Mouse (Mus musculus) fat pad, adult 2 months (tissue): ENCODE measurements around the gene Txndc12.

Experiments used
- DNase-seq: peaks from one replicate; pipeline ENCODE4 v3.0.0-alpha.2; 2011; ENCODE audit warnings: low read depth, low spot score; ENCODE audit errors: extremely low read depth

Txndc12 gene

GRCm38 (mm10) chr4:108845824-108846569, 11.6 kb downstream of the Txndc12 start:
- DNase-seq: no peak

GRCm38 (mm10) chr4:108847715-108848504, 13.5 kb downstream of the Txndc12 start, which contains the start of gene Kti12:
TSS of gene Kti12 (plus strand) at chr4:108847785.
- no peak for DNase-seq

GRCm38 (mm10) chr4:108848505-108848848, 14.1 kb downstream of the Txndc12 start, which contains the start of gene A730015C16Rik:
TSS of gene A730015C16Rik (minus strand) at chr4:108848619.
- no peak for DNase-seq

GRCm38 (mm10) chr4:108866806-108867205, 32.4 kb downstream of the Txndc12 start:
- DNase-seq: no peak

GRCm38 (mm10) chr4:108869730-108870374, 35.5 kb downstream of the Txndc12 start:
- no peak for DNase-seq

- no peak for DNase-seq
Measured at GRCm38 (mm10) chr4:108873746-108874145, 39.3 kb downstream of the Txndc12 start.

GRCm38 (mm10) chr4:108877901-108878300, 43.5 kb downstream of the Txndc12 start:
- DNase-seq: no peak

- no peak for DNase-seq
Measured at GRCm38 (mm10) chr4:108878963-108879822, 44.8 kb downstream of the Txndc12 start, which contains the start of gene Rab3b. TSS of gene Rab3b (plus strand) at chr4:108879063.

- no peak for DNase-seq
Measured at GRCm38 (mm10) chr4:108883815-108884214, 49.4 kb downstream of the Txndc12 start.

- no peak for DNase-seq
Measured at GRCm38 (mm10) chr4:108887456-108887855, 53.1 kb downstream of the Txndc12 start.

GRCm38 (mm10) chr4:108890876-108891275, 56.5 kb downstream of the Txndc12 start:
- DNase-seq: no peak

GRCm38 (mm10) chr4:108900421-108900820, 66.0 kb downstream of the Txndc12 start:
- no peak for DNase-seq

GRCm38 (mm10) chr4:108902886-108903285, 68.5 kb downstream of the Txndc12 start:
- DNase-seq: no peak

GRCm38 (mm10) chr4:108903346-108903745, 68.9 kb downstream of the Txndc12 start:
- no peak for DNase-seq

GRCm38 (mm10) chr4:108904076-108904475, 69.7 kb downstream of the Txndc12 start:
- no peak for DNase-seq

GRCm38 (mm10) chr4:108904790-108905189, 70.4 kb downstream of the Txndc12 start:
- no peak for DNase-seq

- DNase-seq: no peak
Measured at GRCm38 (mm10) chr4:108905859-108906258, 71.5 kb downstream of the Txndc12 start.

- DNase-seq: no peak
Measured at GRCm38 (mm10) chr4:108907475-108907874, 73.1 kb downstream of the Txndc12 start.

- no peak for DNase-seq
Measured at GRCm38 (mm10) chr4:108909872-108910425, 75.5 kb downstream of the Txndc12 start.
